Mouse (Mus musculus): Measurements from ENCODE around the gene Eef2. TPM values are rescaled to one million over a fixed set of nuclear protein-coding genes. Genes with fewer than 3 reads are reported as not detected.

The Eef2 gene
- polyA plus RNA-seq, 1 experiment from 2014 or later = 282 TPM

- H3K4me1 ChIP-seq (ENCODE audit: control insufficient read depth, low read depth, low read length) = peaks cover 34% of the 10 kb centered on the region
- 1% methylated on average over 92 of the region's 93 CpGs for WGBS (ENCODE audit: insufficient replicate concordance)
- peak; percentile 86 for ATAC-seq (ENCODE audit: low read depth)
- peak overlapping the region; percentile 84 for H3K27ac ChIP-seq (ENCODE audit: low read length)
- peaks cover 6% of the 10 kb centered on the region for H3K36me3 ChIP-seq (ENCODE audit: control insufficient read depth, insufficient read depth)
- H3K4me2 ChIP-seq (ENCODE audit: low read depth, low read length) = peak overlapping the region; percentile 91
- peaks cover 46% of the 10 kb centered on the region for H3K27me3 ChIP-seq (ENCODE audit: control insufficient read depth, insufficient read depth, low read depth, low read length)
- no peaks in the 10 kb centered on the region for H3K9me3 ChIP-seq (replicated peaks; ENCODE audit: control insufficient read depth, low read length)
- H3K9ac ChIP-seq (ENCODE audit: low read depth, low read length) = peak overlapping the region; percentile 73
- peak overlapping the region; percentile 72 for H3K4me3 ChIP-seq (ENCODE audit: low read depth, low read length)
Measured at GRCm38 (mm10) chr10:81192270-81192967, 16.0 kb downstream of the Eef2 start.

GRCm38 (mm10) chr10:81192968-81193501, 16.6 kb downstream of the Eef2 start:
- peak overlapping the region; percentile 73 for H3K9ac ChIP-seq (ENCODE audit: low read depth, low read length)
- H3K9me3 ChIP-seq (replicated peaks; ENCODE audit: control insufficient read depth, low read length) = no peaks in the 10 kb centered on the region
- H3K27me3 ChIP-seq (ENCODE audit: control insufficient read depth, insufficient read depth, low read depth, low read length) = peaks cover 48% of the 10 kb centered on the region
- peaks cover 34% of the 10 kb centered on the region for H3K4me1 ChIP-seq (ENCODE audit: control insufficient read depth, low read depth, low read length)
- H3K36me3 ChIP-seq (ENCODE audit: control insufficient read depth, insufficient read depth) = peaks cover 6% of the 10 kb centered on the region
- H3K27ac ChIP-seq (ENCODE audit: low read length) = peak overlapping the region; percentile 84
- 5% methylated on average over 19 of the region's 19 CpGs for WGBS (ENCODE audit: insufficient replicate concordance)
- H3K4me2 ChIP-seq (ENCODE audit: low read depth, low read length) = peak overlapping the region; percentile 91
- peak; percentile 2; the same call in 1 of the 2 replicates for ATAC-seq (ENCODE audit: low read depth)
- H3K4me3 ChIP-seq (ENCODE audit: low read depth, low read length) = peak overlapping the region; percentile 72

GRCm38 (mm10) chr10:81193991-81194774, 17.8 kb downstream of the Eef2 start:
- Histone ChIP-seq H3K4me2 (ENCODE audit: low read depth, low read length) (peak overlapping the region; percentile 39), H3K36me3 (ENCODE audit: control insufficient read depth, insufficient read depth) (peaks cover 6% of the 10 kb centered on the region), H3K4me1 (ENCODE audit: control insufficient read depth, low read depth, low read length) (peaks cover 34% of the 10 kb centered on the region), H3K27ac (ENCODE audit: low read length) (no peak overlapping the region), H3K9ac (ENCODE audit: low read depth, low read length) (peak overlapping the region; percentile 15; the same call in 1 of the 2 replicates), H3K4me3 (ENCODE audit: low read depth, low read length) (no peak overlapping the region; the same call in 1 of the 2 replicates), H3K27me3 (ENCODE audit: control insufficient read depth, insufficient read depth, low read depth, low read length) (peaks cover 52% of the 10 kb centered on the region), H3K9me3 (replicated peaks; ENCODE audit: control insufficient read depth, low read length) (no peaks in the 10 kb centered on the region)
- ATAC-seq (ENCODE audit: low read depth) = no peak
- 7% methylated on average over 37 of the region's 37 CpGs for WGBS (ENCODE audit: insufficient replicate concordance)

- H3K4me1 ChIP-seq (ENCODE audit: control insufficient read depth, low read depth, low read length) = peaks cover 31% of the 10 kb centered on the region
- WGBS (ENCODE audit: insufficient replicate concordance) = 40% methylated on average over 4 of the region's 4 CpGs
- H3K36me3 ChIP-seq (ENCODE audit: control insufficient read depth, insufficient read depth) = peaks cover 3% of the 10 kb centered on the region
- H3K9me3 ChIP-seq (replicated peaks; ENCODE audit: control insufficient read depth, low read length) = no peaks in the 10 kb centered on the region
- no peak overlapping the region for H3K4me2 ChIP-seq (ENCODE audit: low read depth, low read length)
- H3K27ac ChIP-seq (ENCODE audit: low read length) = no peak overlapping the region
- peaks cover 60% of the 10 kb centered on the region for H3K27me3 ChIP-seq (ENCODE audit: control insufficient read depth, insufficient read depth, low read depth, low read length)
- H3K4me3 ChIP-seq (ENCODE audit: low read depth, low read length) = no peak overlapping the region
- no peak for ATAC-seq (ENCODE audit: low read depth)
- no peak overlapping the region for H3K9ac ChIP-seq (ENCODE audit: low read depth, low read length)
Measured at GRCm38 (mm10) chr10:81195300-81195699, 18.9 kb downstream of the Eef2 start.

GRCm38 (mm10) chr10:81196470-81197065, 20.1 kb downstream of the Eef2 start:
- no peak overlapping the region for H3K4me3 ChIP-seq (ENCODE audit: low read depth, low read length)
- WGBS (ENCODE audit: insufficient replicate concordance) = 50% methylated on average over 11 of the region's 11 CpGs
- H3K9me3 ChIP-seq (replicated peaks; ENCODE audit: control insufficient read depth, low read length) = no peaks in the 10 kb centered on the region
- H3K27me3 ChIP-seq (ENCODE audit: control insufficient read depth, insufficient read depth, low read depth, low read length) = peaks cover 60% of the 10 kb centered on the region
- no peaks in the 10 kb centered on the region for H3K36me3 ChIP-seq (ENCODE audit: control insufficient read depth, insufficient read depth)
- no peak overlapping the region for H3K9ac ChIP-seq (ENCODE audit: low read depth, low read length)
- no peak overlapping the region for H3K27ac ChIP-seq (ENCODE audit: low read length)
- H3K4me2 ChIP-seq (ENCODE audit: low read depth, low read length) = no peak overlapping the region
- peaks cover 26% of the 10 kb centered on the region for H3K4me1 ChIP-seq (ENCODE audit: control insufficient read depth, low read depth, low read length)
- ATAC-seq (ENCODE audit: low read depth) = no peak

- no peaks in the 10 kb centered on the region for H3K9me3 ChIP-seq (replicated peaks; ENCODE audit: control insufficient read depth, low read length)
- peaks cover 60% of the 10 kb centered on the region for H3K27me3 ChIP-seq (ENCODE audit: control insufficient read depth, insufficient read depth, low read depth, low read length)
- 37% methylated on average over 6 of the region's 6 CpGs for WGBS (ENCODE audit: insufficient replicate concordance)
Measured at GRCm38 (mm10) chr10:81197305-81197704, 20.9 kb downstream of the Eef2 start.

GRCm38 (mm10) chr10:81198230-81198629, 21.8 kb downstream of the Eef2 start:
- no peak overlapping the region for H3K9ac ChIP-seq (ENCODE audit: low read depth, low read length)
- peaks cover 55% of the 10 kb centered on the region for H3K27me3 ChIP-seq (ENCODE audit: control insufficient read depth, insufficient read depth, low read depth, low read length)
- H3K27ac ChIP-seq (ENCODE audit: low read length) = no peak overlapping the region
- no peak overlapping the region for H3K4me3 ChIP-seq (ENCODE audit: low read depth, low read length)
- H3K9me3 ChIP-seq (replicated peaks; ENCODE audit: control insufficient read depth, low read length) = no peaks in the 10 kb centered on the region
- peaks cover 15% of the 10 kb centered on the region for H3K4me1 ChIP-seq (ENCODE audit: control insufficient read depth, low read depth, low read length)
- H3K36me3 ChIP-seq (ENCODE audit: control insufficient read depth, insufficient read depth) = no peaks in the 10 kb centered on the region
- no peak overlapping the region for H3K4me2 ChIP-seq (ENCODE audit: low read depth, low read length)
- no peak for ATAC-seq (ENCODE audit: low read depth)
- under 1% methylated on average over 9 of the region's 9 CpGs for WGBS (ENCODE audit: insufficient replicate concordance)

More at GRCm38 (mm10) chr10:81197305-81197704, 20.9 kb downstream of the Eef2 start:
- no peak for ATAC-seq (ENCODE audit: low read depth)
- H3K27ac ChIP-seq (ENCODE audit: low read length) = no peak overlapping the region
- no peaks in the 10 kb centered on the region for H3K36me3 ChIP-seq (ENCODE audit: control insufficient read depth, insufficient read depth)
- H3K4me2 ChIP-seq (ENCODE audit: low read depth, low read length) = no peak overlapping the region
- no peak overlapping the region for H3K9ac ChIP-seq (ENCODE audit: low read depth, low read length)
- H3K4me1 ChIP-seq (ENCODE audit: control insufficient read depth, low read depth, low read length) = peaks cover 19% of the 10 kb centered on the region
- no peak overlapping the region for H3K4me3 ChIP-seq (ENCODE audit: low read depth, low read length)

- no peak overlapping the region for H3K4me3 ChIP-seq (ENCODE audit: low read depth, low read length)
- no peak overlapping the region for H3K27ac ChIP-seq (ENCODE audit: low read length)
- H3K4me2 ChIP-seq (ENCODE audit: low read depth, low read length) = no peak overlapping the region
- 73% methylated on average over 6 of the region's 6 CpGs for WGBS (ENCODE audit: insufficient replicate concordance)
- ATAC-seq (ENCODE audit: low read depth) = no peak
- H3K4me1 ChIP-seq (ENCODE audit: control insufficient read depth, low read depth, low read length) = peaks cover 17% of the 10 kb centered on the region
- H3K36me3 ChIP-seq (ENCODE audit: control insufficient read depth, insufficient read depth) = no peaks in the 10 kb centered on the region
- H3K27me3 ChIP-seq (ENCODE audit: control insufficient read depth, insufficient read depth, low read depth, low read length) = peaks cover 47% of the 10 kb centered on the region
- H3K9ac ChIP-seq (ENCODE audit: low read depth, low read length) = no peak overlapping the region
- no peaks in the 10 kb centered on the region for H3K9me3 ChIP-seq (replicated peaks; ENCODE audit: control insufficient read depth, low read length)
Measured at GRCm38 (mm10) chr10:81198990-81199389, 22.6 kb downstream of the Eef2 start.
